ENCODE assay signal across 8 mouse cellular contexts in genomic region chr9:77377082-77377481, GRCm38 (mm10). TPM values are rescaled to one million over a fixed set of nuclear protein-coding genes. Genes with fewer than 3 reads are reported as not detected.
DNase-seq lines count a peak whose midpoint lies in the region.
"Had no signal": no experiment of that assay in that cellular context is flagged by ENCODE, and none has a peak within 500 bp of the region (broad histone marks: within the 10 kb centered on the region; RNA-seq: fewer than 3 reads in every experiment).

No protein-coding gene starts in this region.

- no peak overlapping the region for H3K27ac ChIP-seq in embryonic facial prominence, embryonic 10.5 days (replicated peaks)

- 70% methylated on average over 10 of the region's 10 CpGs for WGBS in embryonic facial prominence, embryonic 10.5 days

- no peak overlapping the region for H3K4me3 ChIP-seq in embryonic facial prominence, embryonic 10.5 days

- no peaks in the 10 kb centered on the region for H3K27me3 ChIP-seq in embryonic facial prominence, embryonic 10.5 days (replicated peaks; ENCODE audit: low read depth, poor library complexity, severe bottlenecking)

- no peaks in the 10 kb centered on the region for H3K36me3 ChIP-seq in embryonic facial prominence, embryonic 10.5 days (replicated peaks)

- DNase-seq in ovary, postnatal 14 days (ENCODE audit: low spot score): peak; percentile 25
- DNase-seq in ovary, adult 18-20 months (ENCODE audit: low spot score): no peak
- peak; percentile 59 for DNase-seq in adrenal gland, postnatal 10 days
- DNase-seq in embryonic facial prominence, embryonic 10.5 days (ENCODE audit: low spot score): peak; percentile 41
- peak; percentile 7 to 73 for DNase-seq in layer of hippocampus, adult 18-20 months (ENCODE audit: low spot score in 2 of 2)
- DNase-seq in lung, postnatal 4 days: peak; percentile 46 to 49
- peak; percentile 65 for DNase-seq in thymus, postnatal 14 days

- H3K9me3 ChIP-seq in embryonic facial prominence, embryonic 10.5 days: no peaks in the 10 kb centered on the region

- no peaks in the 10 kb centered on the region for H3K4me1 ChIP-seq in embryonic facial prominence, embryonic 10.5 days

RNA-seq across cellular contexts. Expression of gene Mlip, which starts 24.3 kb away (rescaled TPM):
- total RNA-seq in adrenal gland, postnatal 10 days (2021): 10 to 100 TPM in 1 of 2 experiments, 1 to 10 TPM in 1; 2.7 to 12.7 TPM
- 0.29 TPM in 2 replicates for polyA plus RNA-seq in embryonic facial prominence, embryonic 10.5 days (2016; fragmentation: Nextera tagmentation; extraction: Ambion mirVana)
- 10 to 100 TPM; 47.7 to 51.7 TPM for total RNA-seq in layer of hippocampus, adult 18-20 months (2021)
- polyA plus RNA-seq: neural tube, embryonic 11.5 days had no signal
